Mouse (Mus musculus): Measurements from ENCODE around the gene Dph2.

Gene Dph2

GRCm38 (mm10) chr4:117912685-117913273 is 20.9 kb upstream of the Dph2 start:
- in situ Hi-C loops (cut with MboI, MseI), result loop anchor here (10.0 kb wide), 1 partner anchor 1408 kb away; the partner anchor contains the start of gene Ipp

GRCm38 (mm10) chr4:117912131-117912561 is 20.3 kb upstream of the Dph2 start:
- in situ Hi-C loops (cut with MboI, MseI), result loop anchor here (10.0 kb wide), 1 partner anchor 1407 kb away; the partner anchor contains the start of gene Ipp

- in situ Hi-C loops (cut with MboI, MseI), result no loop called here
Measured at GRCm38 (mm10) chr4:117908834-117909453, 17.1 kb upstream of the Dph2 start.

GRCm38 (mm10) chr4:117906196-117906595 is 14.4 kb upstream of the Dph2 start:
- in situ Hi-C loops (cut with MboI, MseI), result no loop called here

- in situ Hi-C loops (cut with MboI, MseI), result no loop called here
Measured at GRCm38 (mm10) chr4:117904761-117905160, 12.9 kb upstream of the Dph2 start.

GRCm38 (mm10) chr4:117904094-117904493 is 12.3 kb upstream of the Dph2 start:
- in situ Hi-C loops (cut with MboI, MseI), result no loop called here

- in situ Hi-C loops (cut with MboI, MseI), result no loop called here
Measured at GRCm38 (mm10) chr4:117898111-117898510, 6.3 kb upstream of the Dph2 start.

GRCm38 (mm10) chr4:117896031-117896430 is 4.2 kb upstream of the Dph2 start:
- in situ Hi-C loops (cut with MboI, MseI), result no loop called here

- in situ Hi-C loops (cut with MboI, MseI), result no loop called here
Measured at GRCm38 (mm10) chr4:117895339-117895738, 3.5 kb upstream of the Dph2 start.

GRCm38 (mm10) chr4:117894601-117895000 is 2.8 kb upstream of the Dph2 start:
- in situ Hi-C loops (cut with MboI, MseI), result no loop called here

- in situ Hi-C loops (cut with MboI, MseI), result no loop called here
Measured at GRCm38 (mm10) chr4:117893376-117893775, 1.5 kb upstream of the Dph2 start.

- in situ Hi-C loops (cut with MboI, MseI), result no loop called here
Measured at GRCm38 (mm10) chr4:117890750-117891149, 1.1 kb downstream of the Dph2 start.

- in situ Hi-C loops (cut with MboI, MseI), result no loop called here
Measured at GRCm38 (mm10) chr4:117890031-117890430, 1.8 kb downstream of the Dph2 start.

GRCm38 (mm10) chr4:117889471-117889870 is 2.4 kb downstream of the Dph2 start:
- in situ Hi-C loops (cut with MboI, MseI), result no loop called here

GRCm38 (mm10) chr4:117887920-117888319 is 3.9 kb downstream of the Dph2 start:
- in situ Hi-C loops (cut with MboI, MseI), result no loop called here

GRCm38 (mm10) chr4:117887133-117887532 is 4.7 kb downstream of the Dph2 start, which contains the start of gene Atp6v0b:
Gene Atp6v0b, minus strand, starts transcription at chr4:117887333.
- in situ Hi-C loops (cut with MboI, MseI), result no loop called here

- in situ Hi-C loops (cut with MboI, MseI), result no loop called here
Measured at GRCm38 (mm10) chr4:117886644-117887043, 5.2 kb downstream of the Dph2 start.

GRCm38 (mm10) chr4:117885994-117886393 is 5.8 kb downstream of the Dph2 start:
- in situ Hi-C loops (cut with MboI, MseI), result no loop called here

GRCm38 (mm10) chr4:117885093-117885492 is 6.7 kb downstream of the Dph2 start:
- in situ Hi-C loops (cut with MboI, MseI), result no loop called here

GRCm38 (mm10) chr4:117884146-117884545 is 7.7 kb downstream of the Dph2 start:
- in situ Hi-C loops (cut with MboI, MseI), result no loop called here

- in situ Hi-C loops (cut with MboI, MseI), result no loop called here
Measured at GRCm38 (mm10) chr4:117882701-117883691, 8.8 kb downstream of the Dph2 start, which contains the start of gene B4galt2. Gene B4galt2, minus strand, starts transcription at chr4:117883487.

GRCm38 (mm10) chr4:117878703-117879102 is 13.1 kb downstream of the Dph2 start:
- in situ Hi-C loops (cut with MboI, MseI), result no loop called here

All from T-helper 1 cell (primary cell).